Mouse (Mus musculus) thymus, postnatal 0 days (tissue): ENCODE results near the gene Olfr90. TPM values are rescaled to one million over a fixed set of nuclear protein-coding genes. Genes with fewer than 3 reads are reported as not detected.
"Not testable (repeated sequence)": the region's sequence is repeated elsewhere in the genome, so short reads cannot be mapped to it uniquely, and the experiment has no call there.

Source experiments
- DNase-seq: peaks from one replicate; pipeline ENCODE4 v3.0.0-alpha.2; 2015; ENCODE audit warnings: low spot score
- polyA plus RNA-seq: library from polyadenylated mRNA; unstranded; fragments of >200 nt; fragmentation: Nextera tagmentation; extraction: Ambion mirVana; gene quantifications from 2 replicates; pipeline ENCODE4 v1.2.1, GENCODE M21; 2015

The Olfr90 gene
- polyA plus RNA-seq, result not detected in 2 replicates

- DNase-seq, result no peak
Measured at GRCm38 (mm10) chr17:37088399-37088798, at the start of gene Olfr90. Olfr90 (minus strand) TSS chr17:37088499.

GRCm38 (mm10) chr17:37131366-37131765, 43.1 kb upstream of the Olfr90 start:
- DNase-seq, result not testable (repeated sequence)

- no peak for DNase-seq
Measured at GRCm38 (mm10) chr17:37119988-37120387, 31.7 kb upstream of the Olfr90 start, which contains the start of gene Olfr92. Olfr92 (minus strand) TSS chr17:37120088.

- DNase-seq, result no peak
Measured at GRCm38 (mm10) chr17:37098178-37098577, 9.9 kb upstream of the Olfr90 start, which contains the start of gene Olfr91. Olfr91 (minus strand) TSS chr17:37098278.

- DNase-seq, result no peak
Measured at GRCm38 (mm10) chr17:37093289-37093688, 5.0 kb upstream of the Olfr90 start.

GRCm38 (mm10) chr17:37092198-37092597, 3.9 kb upstream of the Olfr90 start:
- no peak for DNase-seq

- DNase-seq, result no peak
Measured at GRCm38 (mm10) chr17:37085545-37085944, 2.8 kb downstream of the Olfr90 start.

- DNase-seq, result no peak
Measured at GRCm38 (mm10) chr17:37084632-37085031, 3.7 kb downstream of the Olfr90 start.

- peak; percentile 64 for DNase-seq
Measured at GRCm38 (mm10) chr17:37083327-37083726, 5.0 kb downstream of the Olfr90 start.

GRCm38 (mm10) chr17:37081659-37082058, 6.6 kb downstream of the Olfr90 start:
- DNase-seq, result no peak

- no peak for DNase-seq
Measured at GRCm38 (mm10) chr17:37080119-37080518, 8.2 kb downstream of the Olfr90 start.

GRCm38 (mm10) chr17:37078990-37079389, 9.3 kb downstream of the Olfr90 start:
- DNase-seq, result no peak

- no peak for DNase-seq
Measured at GRCm38 (mm10) chr17:37078193-37078592, 10.1 kb downstream of the Olfr90 start.

- DNase-seq, result no peak
Measured at GRCm38 (mm10) chr17:37075766-37076165, 12.5 kb downstream of the Olfr90 start.

GRCm38 (mm10) chr17:37075181-37075580, 13.1 kb downstream of the Olfr90 start:
- DNase-seq, result no peak

GRCm38 (mm10) chr17:37072730-37073276, 15.5 kb downstream of the Olfr90 start:
- DNase-seq, result no peak

GRCm38 (mm10) chr17:37072080-37072729, 16.1 kb downstream of the Olfr90 start:
- DNase-seq, result no peak

- DNase-seq, result no peak
Measured at GRCm38 (mm10) chr17:37070121-37070520, 18.2 kb downstream of the Olfr90 start.

- DNase-seq, result no peak
Measured at GRCm38 (mm10) chr17:37067861-37068260, 20.4 kb downstream of the Olfr90 start.

GRCm38 (mm10) chr17:37065993-37066392, 22.3 kb downstream of the Olfr90 start:
- no peak for DNase-seq

GRCm38 (mm10) chr17:37063686-37064495, 24.4 kb downstream of the Olfr90 start:
- no peak for DNase-seq

GRCm38 (mm10) chr17:37063063-37063462, 25.2 kb downstream of the Olfr90 start:
- no peak for DNase-seq
